Mouse (Mus musculus): ENCODE data around the gene Myh11. TPM values are rescaled to one million over a fixed set of nuclear protein-coding genes. Genes with fewer than 3 reads are reported as not detected.

Gene Myh11
- total RNA-seq, 2 experiments from 2014 or later: 14.0 to 17.0 TPM

DNA sequence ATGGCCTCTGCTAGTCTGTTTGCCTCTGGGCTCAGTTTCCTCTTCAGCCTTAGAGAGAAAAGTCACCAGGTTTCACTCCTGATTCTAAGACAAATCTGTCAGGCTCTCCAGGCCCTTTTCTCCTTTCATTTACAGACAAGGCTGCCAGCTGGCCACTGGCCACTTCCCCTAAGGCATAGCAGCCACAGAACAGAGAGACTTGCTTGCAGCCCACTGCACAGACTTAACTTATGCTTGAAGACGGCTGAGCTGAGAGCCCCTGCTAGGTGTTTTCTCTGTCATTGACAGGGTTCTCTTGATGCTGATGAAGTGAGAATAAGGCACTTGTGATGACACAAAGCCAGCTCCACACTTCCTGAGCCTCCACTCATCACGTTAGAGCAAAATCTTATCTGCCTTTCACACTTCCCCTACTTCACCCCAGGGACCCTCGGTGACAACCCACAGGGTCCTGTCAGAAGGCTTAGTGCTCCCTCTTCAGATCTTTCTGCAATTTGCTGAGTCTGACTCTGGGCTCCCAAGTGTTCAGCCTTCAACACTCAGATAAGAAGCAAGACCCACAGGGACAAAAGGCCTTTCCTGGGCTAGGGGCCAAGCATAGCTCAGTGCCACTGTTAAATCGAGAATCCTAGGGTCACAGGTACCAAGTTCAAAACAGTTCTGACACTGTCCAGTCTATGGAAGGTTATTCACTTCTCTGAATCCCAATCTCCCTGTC is 25.8 kb downstream of the Myh11 start:
- DNase-seq: peak; percentile 22

DNA sequence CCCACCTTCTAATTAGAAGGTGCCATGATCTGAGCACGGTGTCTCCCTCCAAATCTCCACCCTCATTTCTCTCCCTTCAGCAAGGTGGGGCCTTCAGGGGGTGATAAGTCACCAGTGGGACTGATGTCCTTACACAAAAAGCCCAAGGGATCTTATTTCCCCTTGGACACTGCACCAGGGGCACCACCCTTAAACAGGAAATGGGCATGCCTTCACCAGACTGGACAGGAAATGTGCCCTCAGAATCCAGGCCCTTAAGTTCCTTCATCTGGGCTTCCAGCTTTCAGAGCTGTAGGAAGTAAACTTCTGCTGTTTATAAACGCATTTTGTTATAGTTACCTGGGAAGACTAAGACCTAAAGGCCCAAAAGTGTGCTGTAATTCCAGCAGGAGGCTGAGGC is 26.7 kb downstream of the Myh11 start:
- no peak for DNase-seq

DNA sequence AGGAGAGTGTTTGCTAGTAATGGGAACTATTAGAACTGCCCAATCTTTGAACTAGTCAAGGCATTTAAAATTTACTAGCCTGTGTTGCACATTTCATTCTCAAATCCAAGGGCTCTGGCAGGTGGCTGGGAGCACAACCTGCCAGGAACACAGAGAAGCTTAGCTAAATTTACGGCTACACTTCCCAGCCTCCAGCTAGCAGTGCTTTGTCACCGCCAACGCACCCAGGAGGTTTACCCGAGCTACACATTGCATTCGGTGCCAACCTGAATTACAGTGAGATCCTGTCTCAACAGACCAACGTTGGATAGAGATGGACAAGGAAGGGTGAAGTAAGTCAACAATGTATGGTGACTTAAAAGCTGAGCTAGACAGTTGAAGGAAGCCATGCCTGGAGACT is 27.9 kb downstream of the Myh11 start:
- no peak for DNase-seq

DNA sequence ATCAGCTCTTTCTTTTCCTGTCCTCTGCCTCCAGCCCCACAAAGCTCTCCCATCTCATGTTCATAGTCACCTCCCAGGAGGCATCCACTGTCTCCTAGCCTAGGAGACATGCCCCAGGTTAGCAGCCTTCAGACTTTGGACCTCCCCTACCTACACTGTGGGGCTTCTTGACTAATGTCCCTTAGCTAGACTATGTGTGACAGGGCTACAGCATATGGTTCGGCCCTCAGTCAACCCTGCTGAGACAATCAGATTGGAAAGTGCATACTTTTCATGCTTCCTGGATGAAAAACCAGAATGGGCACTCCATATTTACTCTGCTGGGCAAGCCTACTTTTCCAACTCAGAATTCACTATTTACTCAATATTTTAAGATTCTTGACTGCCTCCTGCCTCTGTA is 28.8 kb downstream of the Myh11 start:
- no peak for DNase-seq

DNA sequence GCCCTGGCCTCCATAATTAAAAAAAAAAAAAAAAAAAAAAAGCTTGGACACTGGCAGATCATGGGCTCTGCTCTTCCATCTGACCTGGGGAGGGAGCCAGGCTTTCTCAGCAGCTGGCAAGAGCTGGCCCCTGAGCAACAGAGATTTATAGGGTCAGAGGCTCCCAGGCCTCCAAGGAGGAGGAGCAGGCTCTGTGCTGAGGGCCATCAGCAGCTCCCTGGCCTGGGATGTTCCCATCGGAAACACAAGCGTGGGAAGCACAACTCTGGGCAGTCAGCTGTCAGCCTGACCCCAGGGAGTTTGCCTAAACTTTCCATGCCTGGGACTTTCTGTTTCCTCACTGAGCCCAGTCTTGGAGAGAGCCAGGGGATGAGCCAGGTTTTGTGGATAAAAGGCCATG is 32.3 kb downstream of the Myh11 start:
- peak; percentile 27 for DNase-seq

GRCm38 (mm10) chr16:14253586-14253985 is 37.6 kb downstream of the Myh11 start:
- DNase-seq: peak; percentile 16

DNA sequence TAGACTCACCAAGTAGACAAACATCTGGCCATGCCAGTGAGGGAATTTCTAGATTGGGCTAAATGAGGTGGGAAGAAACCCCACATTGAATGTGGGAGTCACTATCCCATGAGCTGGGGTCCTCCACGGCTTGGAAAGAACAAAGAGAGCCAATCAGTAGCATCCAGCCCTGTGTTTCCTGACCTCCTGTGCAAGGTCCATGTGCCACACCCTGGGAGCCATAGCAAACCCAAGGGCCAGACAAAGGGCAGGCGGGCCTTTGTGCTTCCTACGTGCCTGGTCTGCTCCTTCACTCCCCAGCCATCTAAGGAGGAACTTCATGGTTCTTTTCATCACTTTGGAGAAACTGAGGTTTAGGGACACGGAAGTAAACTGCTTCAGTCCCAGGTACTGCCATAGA is 38.3 kb downstream of the Myh11 start:
- no peak for DNase-seq

GRCm38 (mm10) chr16:14249913-14250312 is 41.3 kb downstream of the Myh11 start:
- DNase-seq: no peak

GRCm38 (mm10) chr16:14242553-14242952 is 48.6 kb downstream of the Myh11 start:
- DNase-seq: no peak

- no peak for DNase-seq
These were observed 49.1 kb downstream of the Myh11 start for GRCm38 (mm10) chr16:14242059-14242458.

- DNase-seq: peak; percentile 83
These were observed 54.0 kb downstream of the Myh11 start for GRCm38 (mm10) chr16:14237100-14237723.

- no peak for DNase-seq
These were observed 76.0 kb downstream of the Myh11 start for GRCm38 (mm10) chr16:14215156-14215555.

DNA sequence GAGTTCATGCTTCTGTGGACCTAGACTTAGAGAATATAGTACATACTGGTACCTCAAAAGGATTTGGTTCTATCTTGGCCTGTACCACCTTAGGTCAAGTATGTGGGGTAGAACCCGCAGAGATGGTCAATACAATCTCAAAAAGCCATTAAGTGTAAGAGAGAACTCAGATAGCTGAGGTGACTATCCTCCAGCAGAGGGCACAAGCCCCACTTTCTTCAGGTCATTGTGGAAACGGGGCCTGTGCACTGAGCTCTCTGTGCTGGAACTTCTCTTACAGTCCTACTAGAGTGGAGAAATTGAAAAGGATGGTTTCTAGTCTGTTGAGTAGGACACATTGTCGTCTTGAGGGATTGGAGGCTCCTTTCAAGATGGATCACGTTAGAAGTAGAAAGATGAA is 92.4 kb downstream of the Myh11 start:
- DNase-seq: no peak

DNA sequence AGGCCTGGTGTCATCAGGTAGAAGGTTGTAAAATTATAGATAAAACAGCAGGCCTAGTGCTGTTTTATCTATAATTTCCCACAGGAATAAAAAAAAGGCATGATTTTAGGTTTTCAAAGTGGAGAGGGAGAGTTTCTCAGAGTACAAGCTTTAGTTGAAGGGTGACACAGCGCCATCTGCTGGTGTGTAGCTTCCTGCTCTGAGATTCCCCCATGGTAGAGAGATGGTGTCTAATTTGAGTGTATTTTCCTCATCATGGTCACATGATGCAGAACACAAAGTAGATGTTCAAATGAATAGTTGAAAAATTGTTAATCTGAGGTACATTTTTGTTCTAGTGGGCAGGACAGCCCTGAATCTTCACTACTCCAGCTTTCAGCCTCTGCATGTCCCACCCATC is 95.7 kb downstream of the Myh11 start:
- DNase-seq: peak; percentile 67

DNA sequence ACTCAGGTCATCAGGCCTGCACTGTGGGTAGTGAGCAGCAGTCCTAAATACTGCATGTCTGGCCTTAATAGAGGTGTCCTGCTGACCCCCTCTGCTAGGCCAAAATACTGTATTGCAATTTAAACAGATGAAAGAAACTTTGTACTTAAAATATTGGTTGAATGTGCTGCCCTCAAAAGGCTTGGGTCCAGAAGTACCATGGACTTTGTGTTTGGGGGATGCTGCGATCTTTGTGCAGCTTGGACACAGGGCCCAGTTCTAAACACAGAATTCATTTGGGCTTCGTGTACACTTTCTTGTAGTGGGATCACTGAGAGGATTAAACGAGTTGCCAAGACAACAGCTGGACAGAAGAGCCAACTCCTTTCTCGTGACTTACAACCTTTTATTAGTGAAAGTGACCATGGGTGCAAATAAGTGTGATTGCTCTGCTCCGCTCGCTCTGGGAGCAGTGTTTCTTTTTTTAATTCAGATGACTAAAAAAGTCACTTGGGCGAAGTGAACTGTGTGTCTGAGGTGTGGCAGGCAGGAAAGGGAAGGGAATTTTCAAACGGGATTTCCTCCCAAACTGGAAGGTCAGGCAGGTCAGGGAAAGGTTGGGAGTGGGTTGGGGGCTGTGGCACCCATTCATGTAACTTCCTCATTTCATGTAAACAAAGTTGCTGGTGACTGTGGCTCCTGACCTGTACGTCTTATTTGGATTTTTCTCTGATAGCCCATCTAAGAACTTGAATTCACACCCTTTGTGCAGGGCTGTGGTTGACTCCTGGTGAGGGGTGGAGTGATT is 96.8 kb downstream of the Myh11 start:
- DNase-seq: no peak

DNA sequence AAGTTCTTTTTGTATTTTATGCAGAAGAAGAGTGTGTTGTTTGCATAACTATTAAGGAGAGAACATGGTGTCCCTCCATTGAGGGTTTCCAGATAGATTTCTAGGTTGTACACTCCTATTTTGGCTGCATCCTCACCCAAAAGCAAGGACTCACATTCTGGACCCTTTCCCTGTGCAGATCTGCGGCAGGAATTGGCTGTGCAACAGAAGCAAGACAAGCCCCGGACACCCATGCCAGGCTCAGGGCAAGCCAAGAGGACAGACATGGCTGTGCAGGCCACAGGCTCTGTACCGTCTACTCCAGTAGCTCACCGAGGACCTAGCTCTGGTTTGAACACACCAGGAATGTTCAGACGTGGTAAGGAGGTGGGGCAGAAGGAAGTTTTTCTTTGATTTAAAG is 105.7 kb downstream of the Myh11 start:
- no peak for DNase-seq

- no peak for DNase-seq
These were observed 107.3 kb downstream of the Myh11 start for GRCm38 (mm10) chr16:14183856-14184255.

GRCm38 (mm10) chr16:14182360-14182759 is 108.8 kb downstream of the Myh11 start:
- DNase-seq: no peak

DNA sequence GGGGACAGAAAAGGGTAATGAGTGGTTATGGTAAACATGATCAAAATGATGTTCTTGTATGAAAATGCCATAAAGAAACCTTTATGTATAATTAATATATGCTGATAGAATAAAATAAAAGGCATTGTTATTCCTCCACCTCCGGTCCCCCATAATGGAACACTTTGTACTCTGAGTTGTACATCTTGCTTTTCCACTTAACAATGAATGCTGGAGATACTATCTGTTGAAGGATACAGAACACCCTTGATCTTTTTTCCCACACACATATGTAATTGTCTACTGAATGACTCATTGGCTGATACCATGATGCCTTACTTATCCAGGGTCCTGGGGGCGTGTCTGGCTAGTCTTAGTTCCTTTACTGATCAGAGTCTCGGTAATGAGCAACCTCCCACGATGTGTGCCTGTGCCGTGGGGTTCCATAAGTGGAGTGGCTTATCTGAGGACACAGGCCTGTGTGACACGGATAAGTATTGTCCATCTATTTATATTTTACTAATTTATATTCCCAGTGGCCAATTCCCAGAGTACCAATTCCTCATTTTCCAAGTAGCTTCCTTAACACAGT is 110.9 kb downstream of the Myh11 start:
- DNase-seq: no peak

DNA sequence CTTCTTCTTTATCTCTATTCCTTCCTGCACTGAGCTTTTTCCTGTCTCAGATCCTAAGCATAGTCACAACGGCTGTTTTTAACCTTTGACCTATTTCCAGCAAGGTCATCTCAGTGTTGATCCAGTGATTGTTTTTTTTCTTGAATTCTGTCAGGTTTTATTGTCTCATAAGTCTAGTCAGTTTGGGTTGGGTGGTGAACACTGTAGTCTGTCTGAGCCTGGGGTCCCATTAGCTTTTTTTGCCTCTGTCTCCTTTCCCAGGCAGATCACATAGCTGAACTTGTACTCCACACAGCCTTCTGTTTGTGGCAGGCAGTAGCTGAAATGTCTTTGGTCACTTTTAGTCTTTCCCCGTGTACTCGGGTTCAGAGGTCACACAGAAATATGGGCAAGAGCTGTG is 113.1 kb downstream of the Myh11 start:
- DNase-seq: no peak

GRCm38 (mm10) chr16:14169706-14170105 is 121.5 kb downstream of the Myh11 start:
- DNase-seq: no peak

DNA sequence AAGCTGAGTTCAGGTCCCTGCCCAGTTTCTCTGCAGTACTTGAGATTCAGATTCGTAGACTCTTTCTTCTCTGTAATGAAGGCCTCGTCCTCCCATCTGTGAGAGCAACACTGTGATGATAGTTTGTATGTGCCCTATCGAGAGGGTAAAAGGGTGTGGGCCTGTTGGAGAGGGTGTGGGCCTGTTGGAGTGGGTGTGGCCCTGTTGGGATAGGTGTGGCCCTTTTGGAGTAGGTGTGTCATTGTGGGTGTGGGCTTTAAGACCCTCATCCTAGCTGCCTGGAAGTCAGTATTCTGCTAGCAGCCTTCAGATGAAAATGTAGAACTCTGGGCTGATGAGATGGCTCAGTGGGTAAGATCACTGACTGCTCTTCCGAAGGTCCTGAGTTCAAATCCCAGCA is 124.7 kb downstream of the Myh11 start:
- DNase-seq: no peak

- no peak for DNase-seq
These were observed 127.4 kb downstream of the Myh11 start for GRCm38 (mm10) chr16:14163731-14164130.
